In genomic region chr9:44716997-44717821, GRCm38 (mm10) we compare ENCODE assay signal across 18 mouse cellular contexts. TPM values are rescaled to one million over a fixed set of nuclear protein-coding genes. Genes with fewer than 3 reads are reported as not detected.
DNase-seq lines count a peak whose midpoint lies in the region; ATAC-seq and TF ChIP-seq lines count a peak whose summit lies in the region.
"Had no signal": no experiment of that assay in that cellular context is flagged by ENCODE, and none has a peak within 500 bp of the region (broad histone marks: within the 10 kb centered on the region; RNA-seq: fewer than 3 reads in every experiment).

No protein-coding gene starts in this region.

- H3K4me2 ChIP-seq in heart, embryonic 16.5 days (ENCODE audit: low read depth, low read length) = no peak overlapping the region
- H3K4me2 ChIP-seq: heart, embryonic 11.5 days; limb, embryonic 15.5 days had no signal

- no peak overlapping the region for H3K4me3 ChIP-seq in heart, embryonic 16.5 days (ENCODE audit: low read length)
- H3K4me3 ChIP-seq in thymus, adult 2 months (ENCODE audit: control insufficient read depth, insufficient read depth, low read length) = no peak overlapping the region
- H3K4me3 ChIP-seq: limb, embryonic 15.5 days had no signal

- no peak for TF ChIP-seq POLR2A in thymus, adult 2 months (IDR thresholded peaks at IDR 0.05; ENCODE audit: control insufficient read depth, extremely low read depth, insufficient read depth, low read length, poor library complexity)

- TF ChIP-seq CTCF in thymus, adult 2 months (IDR thresholded peaks at IDR 0.05; ENCODE audit: borderline replicate concordance, control insufficient read depth, extremely low read depth, insufficient read depth, low read length, poor library complexity) = no peak

- peak overlapping the region; percentile 73 for H3K27ac ChIP-seq in heart, embryonic 16.5 days (ENCODE audit: low read length)
- H3K27ac ChIP-seq in thymus, adult 2 months (ENCODE audit: control insufficient read depth, insufficient read depth, low read length) = no peak overlapping the region
- H3K27ac ChIP-seq: hindbrain, postnatal 0 days; limb, embryonic 15.5 days; macrophage had no signal

- no peaks in the 10 kb centered on the region for H3K27me3 ChIP-seq in heart, embryonic 16.5 days (ENCODE audit: control insufficient read depth, insufficient read depth, low read length)
- no peaks in the 10 kb centered on the region for H3K27me3 ChIP-seq in thymus, adult 2 months (ENCODE audit: control insufficient read depth, insufficient read depth, low read length)
- H3K27me3 ChIP-seq: limb, embryonic 15.5 days had no signal

- no peak for ATAC-seq in heart, embryonic 16.5 days (replicated peaks; ENCODE audit: extremely low read depth, insufficient read depth, low FRiP score)
- ATAC-seq in activated CD4-positive, CD25-positive, alpha-beta regulatory T cell, adult 4 months = peak; percentile 81
- ATAC-seq: forebrain, postnatal 0 days; hindbrain, postnatal 0 days; midbrain, embryonic 16.5 days had no signal

- intact Hi-C loops in heart, postnatal 25 days (cut with DNase I) = no loop called here

- H3K9me3 ChIP-seq in heart, embryonic 16.5 days (replicated peaks; ENCODE audit: control insufficient read depth, low read length) = no peaks in the 10 kb centered on the region
- H3K9me3 ChIP-seq: limb, embryonic 15.5 days had no signal

- no peak for DNase-seq in heart, postnatal 25 days (ENCODE audit: low spot score)
- DNase-seq in thymus, postnatal 0 days (ENCODE audit: low spot score) = peak; percentile 47
- DNase-seq in thymus, adult 2 months = no peak
- no peak for DNase-seq in adrenal gland, adult 2 months
- no peak for DNase-seq in layer of hippocampus, postnatal 10 days (ENCODE audit: low spot score in 2 of 2)
- DNase-seq: gastrocnemius, postnatal 14 days; lung, adult 2 months had no signal

- H3K4me1 ChIP-seq in heart, embryonic 16.5 days (ENCODE audit: control insufficient read depth, insufficient read depth, low read length) = peaks cover 43% of the 10 kb centered on the region
- H3K4me1 ChIP-seq in thymus, adult 2 months (replicated peaks; ENCODE audit: control insufficient read depth, insufficient read depth, low read length) = peaks cover 30% of the 10 kb centered on the region

- 74% methylated on average over 6 of the region's 6 CpGs for WGBS in heart, embryonic 16.5 days
- WGBS in thymus, adult 2 months = 64% methylated on average over 6 of the region's 6 CpGs

- H3K9ac ChIP-seq in heart, embryonic 16.5 days (ENCODE audit: low read length) = no peak overlapping the region
- H3K9ac ChIP-seq: forebrain, postnatal 0 days; limb, embryonic 15.5 days had no signal

- H3K36me3 ChIP-seq in heart, embryonic 16.5 days (ENCODE audit: control insufficient read depth, insufficient read depth) = peaks cover 15% of the 10 kb centered on the region
- H3K36me3 ChIP-seq in thymus, adult 2 months (ENCODE audit: control insufficient read depth, insufficient read depth, low read length) = no peaks in the 10 kb centered on the region

RNA-seq across cellular contexts. Expression of gene Phldb1, which starts 17.8 kb away (rescaled TPM):
- 25.9 and 30.4 TPM in 2 replicates for polyA plus RNA-seq in heart, embryonic 16.5 days (2015; fragmentation: Nextera tagmentation; extraction: Ambion mirVana)
- 100 to 1,000 TPM; 115 to 121 TPM for total RNA-seq in heart, postnatal 25 days (2021)
- polyA plus RNA-seq in thymus, postnatal 0 days (2015; fragmentation: Nextera tagmentation; extraction: Ambion mirVana) = 3.0 and 3.3 TPM in 2 replicates
- 16.5 and 27.3 TPM in 2 replicates for polyA plus RNA-seq in thymus, adult 2 months (2012; rRNA removed)
- under 1 TPM in 1 of 2 experiments, not detected in 1; 0.30 TPM for polyA plus RNA-seq in activated CD4-positive, CD25-positive, alpha-beta regulatory T cell, adult 4 months (2017; shearing (Covaris generic))
- total RNA-seq in adrenal gland, adult 2 months (2021) = 10 to 100 TPM; 24.9 to 54.1 TPM
- 59.7 and 90.9 TPM in 2 replicates for polyA plus RNA-seq in adrenal gland, adult 2 months (2012; rRNA removed)
- total RNA-seq in layer of hippocampus, postnatal 10 days (2021) = 100 to 1,000 TPM in 1 of 2 experiments, 10 to 100 TPM in 1; 87.9 to 102 TPM

RNA-seq across cellular contexts. Expression of gene Treh, which starts 44.2 kb away (rescaled TPM):
- polyA plus RNA-seq in heart, embryonic 16.5 days (2015; fragmentation: Nextera tagmentation; extraction: Ambion mirVana) = 0.07 TPM in 1 of 2 replicates, not detected in the other
- total RNA-seq in heart, postnatal 25 days (2021) = not detected
- polyA plus RNA-seq in thymus, postnatal 0 days (2015; fragmentation: Nextera tagmentation; extraction: Ambion mirVana) = 0.07 TPM in 1 of 2 replicates, not detected in the other
- 0.15 and 0.29 TPM in 2 replicates for polyA plus RNA-seq in thymus, adult 2 months (2012; rRNA removed)
- polyA plus RNA-seq in activated CD4-positive, CD25-positive, alpha-beta regulatory T cell, adult 4 months (2017; shearing (Covaris generic)) = not detected
- total RNA-seq in adrenal gland, adult 2 months (2021) = not detected
- polyA plus RNA-seq in adrenal gland, adult 2 months (2012; rRNA removed) = not detected in 2 replicates
- total RNA-seq in layer of hippocampus, postnatal 10 days (2021) = not detected
- total RNA-seq: adrenal gland, adult 18-20 months; forebrain, postnatal 0 days; gastrocnemius, postnatal 14 days; hindbrain, postnatal 0 days; left cerebral cortex, adult 18-20 months had no signal
- polyA plus RNA-seq: forebrain, postnatal 0 days; heart, embryonic 11.5 days; hindbrain, postnatal 0 days; limb, embryonic 15.5 days; lung, adult 2 months; macrophage; midbrain, embryonic 16.5 days; neural tube, embryonic 11.5 days had no signal

RNA-seq across cellular contexts. Expression of gene Arcn1, which starts 50.4 kb away (rescaled TPM):
- polyA plus RNA-seq in heart, embryonic 16.5 days (2015; fragmentation: Nextera tagmentation; extraction: Ambion mirVana) = 120 and 132 TPM in 2 replicates
- 10 to 100 TPM; 85.4 to 85.5 TPM for total RNA-seq in heart, postnatal 25 days (2021)
- 111 and 116 TPM in 2 replicates for polyA plus RNA-seq in thymus, postnatal 0 days (2015; fragmentation: Nextera tagmentation; extraction: Ambion mirVana)
- 42.0 and 43.1 TPM in 2 replicates for polyA plus RNA-seq in thymus, adult 2 months (2012; rRNA removed)
- polyA plus RNA-seq in activated CD4-positive, CD25-positive, alpha-beta regulatory T cell, adult 4 months (2017; shearing (Covaris generic)) = 10 to 100 TPM; 83.9 to 84.2 TPM
- 100 to 1,000 TPM; 145 to 172 TPM for total RNA-seq in adrenal gland, adult 2 months (2021)
- 17.1 and 23.2 TPM in 2 replicates for polyA plus RNA-seq in adrenal gland, adult 2 months (2012; rRNA removed)
- total RNA-seq in layer of hippocampus, postnatal 10 days (2021) = 100 to 1,000 TPM; 112 to 118 TPM

RNA-seq across cellular contexts. Expression of gene Ift46, which starts 50.5 kb away (rescaled TPM):
- 56.9 and 65.2 TPM in 2 replicates for polyA plus RNA-seq in heart, embryonic 16.5 days (2015; fragmentation: Nextera tagmentation; extraction: Ambion mirVana)
- total RNA-seq in heart, postnatal 25 days (2021) = 10 to 100 TPM; 32.0 to 39.5 TPM
- polyA plus RNA-seq in thymus, postnatal 0 days (2015; fragmentation: Nextera tagmentation; extraction: Ambion mirVana) = 68.0 and 74.0 TPM in 2 replicates
- polyA plus RNA-seq in thymus, adult 2 months (2012; rRNA removed) = 35.1 and 42.2 TPM in 2 replicates
- 10 to 100 TPM; 62.3 to 65.5 TPM for polyA plus RNA-seq in activated CD4-positive, CD25-positive, alpha-beta regulatory T cell, adult 4 months (2017; shearing (Covaris generic))
- 100 to 1,000 TPM in 1 of 2 experiments, 10 to 100 TPM in 1; 73.0 to 102 TPM for total RNA-seq in adrenal gland, adult 2 months (2021)
- 20.7 and 22.2 TPM in 2 replicates for polyA plus RNA-seq in adrenal gland, adult 2 months (2012; rRNA removed)
- total RNA-seq in layer of hippocampus, postnatal 10 days (2021) = 10 to 100 TPM; 78.8 to 84.5 TPM
